ENCODE assay signal across 8 mouse cellular contexts in genomic region chr3:97311998-97312397, GRCm38 (mm10). TPM values are rescaled to one million over a fixed set of nuclear protein-coding genes. Genes with fewer than 3 reads are reported as not detected.
A peak's percentile ranks its signal among the peaks of the same experiment; 100 is the strongest.
DNase-seq lines count a peak whose midpoint lies in the region; ATAC-seq lines count a peak whose summit lies in the region.

No protein-coding gene starts in this region.

- peak overlapping the region; percentile 54 for H3K4me2 ChIP-seq in limb, embryonic 15.5 days
- peak overlapping the region; percentile 48 for H3K4me2 ChIP-seq in neural tube, embryonic 12.5 days (replicated peaks)

- peaks cover 23% of the 10 kb centered on the region; the same call in 1 of the 2 replicates for H3K4me1 ChIP-seq in limb, embryonic 15.5 days
- H3K4me1 ChIP-seq in neural tube, embryonic 12.5 days: peaks cover 23% of the 10 kb centered on the region

- H3K9ac ChIP-seq in limb, embryonic 15.5 days: 0 out of 2 replicates have a peak overlapping the region, but pooled peaks have one; percentile 14
- no peak overlapping the region for H3K9ac ChIP-seq in neural tube, embryonic 12.5 days

- H3K27me3 ChIP-seq in limb, embryonic 15.5 days: no peaks in the 10 kb centered on the region
- H3K27me3 ChIP-seq in neural tube, embryonic 12.5 days (replicated peaks): no peaks in the 10 kb centered on the region; the same call in 1 of the 2 replicates

- 0 out of 2 replicates have a peak, but pooled peaks cover 4% of the 10 kb centered on the region for H3K9me3 ChIP-seq in limb, embryonic 15.5 days
- H3K9me3 ChIP-seq in neural tube, embryonic 12.5 days: no peaks in the 10 kb centered on the region

- DNase-seq in adrenal gland, postnatal 14 days: peak; percentile 91
- DNase-seq in fat pad, adult 2 months (ENCODE audit: extremely low read depth, low read depth, low spot score): peak; percentile 42
- peak; percentile 14 to 37 for DNase-seq in heart, adult 9 months (ENCODE audit: low spot score in 2 of 2)
- DNase-seq in kidney, adult 9 months: peak; percentile 62
- peak; percentile 41 to 52 for DNase-seq in urinary bladder, postnatal 36 days (ENCODE audit: low spot score in 2 of 2)
- no peak for DNase-seq in natural killer cell, adult 2 months (ENCODE audit: low spot score in 2 of 2)

- ATAC-seq in limb, embryonic 15.5 days (ENCODE audit: insufficient number of reproducible peaks, low FRiP score, low TSS enrichment, low read depth): peak; percentile 42; the same call in 1 of the 2 replicates
- ATAC-seq in neural tube, embryonic 12.5 days (ENCODE audit: low FRiP score, low read depth): peak; percentile 46; the same call in 1 of the 2 replicates

- peak overlapping the region; percentile 37 for H3K4me3 ChIP-seq in limb, embryonic 15.5 days
- H3K4me3 ChIP-seq in neural tube, embryonic 12.5 days: no peak overlapping the region

- 10% methylated on average over 21 of the region's 21 CpGs for WGBS in limb, embryonic 15.5 days
- 17% methylated on average over 21 of the region's 21 CpGs for WGBS in neural tube, embryonic 12.5 days

- peak overlapping the region; percentile 74 for H3K27ac ChIP-seq in limb, embryonic 15.5 days
- H3K27ac ChIP-seq in neural tube, embryonic 12.5 days: no peak overlapping the region

- H3K36me3 ChIP-seq in limb, embryonic 15.5 days: no peaks in the 10 kb centered on the region
- no peaks in the 10 kb centered on the region for H3K36me3 ChIP-seq in neural tube, embryonic 12.5 days

RNA-seq across cellular contexts. Expression of gene Bcl9, which starts 14.3 kb away (rescaled TPM):
- total RNA-seq in adrenal gland, postnatal 14 days (2021): 14.7 and 19.2 TPM in 2 replicates
- 43.1 and 54.1 TPM in 2 replicates for polyA plus RNA-seq in limb, embryonic 15.5 days (2015; fragmentation: Nextera tagmentation; extraction: Ambion mirVana)
- 60.9 and 72.2 TPM in 2 replicates for polyA plus RNA-seq in neural tube, embryonic 12.5 days (2016; fragmentation: Nextera tagmentation; extraction: Ambion mirVana)

Comparison
In these comparisons a context has a peak if more than half of its experiments do, and no peak if none do; other contexts are left out.
1. DNase-seq: peak in adrenal gland, postnatal 14 days (single experiment), fat pad, adult 2 months (single experiment), heart, adult 9 months (2 of 2), kidney, adult 9 months (single experiment) and urinary bladder, postnatal 36 days (2 of 2); none in natural killer cell, adult 2 months (0 of 2).